Mouse (Mus musculus) embryonic facial prominence, embryonic 11.5 days (tissue): ENCODE results near the gene Tmem59. TPM values are rescaled to one million over a fixed set of nuclear protein-coding genes. Genes with fewer than 3 reads are reported as not detected.
A peak's percentile ranks its signal among the peaks of the same experiment; 100 is the strongest.

Source experiments
- ATAC-seq: fragments of 200-750 bp; cut with Nextera tagmentation; replicated peaks from 2 replicates; pipeline ENCODE4 v1.8.0; 2017; ENCODE audit warnings: low read depth; ENCODE audit not compliant: insufficient number of reproducible peaks, low FRiP score, low TSS enrichment
- DNase-seq: peaks from one replicate; pipeline ENCODE4 v3.0.0-alpha.2; 2015; ENCODE audit warnings: low spot score
- H3K27ac ChIP-seq: fragments of 300-500 bp; sonication (generic); replicated peaks from 2 replicates; pipeline ENCODE4 v1.5.1; 2014; ENCODE audit warnings: mild to moderate bottlenecking, low read depth, low read length, control low read depth
- H3K27me3 ChIP-seq: fragments of 300-500 bp; sonication (generic); 2 replicates; pipeline ENCODE4 v1.6.1; 2014; ENCODE audit warnings: mild to moderate bottlenecking, low read length, moderate library complexity, mixed read lengths; ENCODE audit not compliant: control insufficient read depth, insufficient read depth
- H3K36me3 ChIP-seq: fragments of 300-500 bp; sonication (generic); replicated peaks from 2 replicates; pipeline ENCODE4 v1.6.1; 2014; ENCODE audit warnings: low read depth, mild to moderate bottlenecking, low read length, moderate library complexity, mixed read lengths; ENCODE audit not compliant: control insufficient read depth, insufficient read depth
- H3K4me1 ChIP-seq: fragments of 300-500 bp; sonication (generic); 2 replicates; pipeline ENCODE4 v1.6.1; 2014; ENCODE audit warnings: low read length, mixed read lengths; ENCODE audit not compliant: control insufficient read depth, insufficient read depth
- H3K4me2 ChIP-seq: fragments of 300-500 bp; sonication (generic); 2 replicates; pipeline ENCODE4 v1.6.1; 2014; ENCODE audit warnings: low read depth, mild to moderate bottlenecking, control low read depth, low read length, moderate library complexity
- H3K4me3 ChIP-seq: fragments of 300-500 bp; sonication (generic); 2 replicates; pipeline ENCODE4 v1.5.1; 2014; ENCODE audit warnings: low read depth, low read length, control low read depth
- H3K9ac ChIP-seq: fragments of 300-500 bp; sonication (generic); replicated peaks from 2 replicates; pipeline ENCODE4 v1.6.1; 2014; ENCODE audit warnings: mild to moderate bottlenecking, control low read depth, low read length
- H3K9me3 ChIP-seq: fragments of 300-500 bp; sonication (generic); replicated peaks from 2 replicates; pipeline ENCODE4 v1.6.1; 2016; ENCODE audit warnings: mild to moderate bottlenecking, low read length, inconsistent platforms, mixed read lengths; ENCODE audit not compliant: control insufficient read depth
- WGBS: fragments of 180-500 bp; shearing (Covaris S2); extraction: QIAGEN DNeasy Blood & Tissue Kit; methylation state at CpG from one replicate; pipeline ENCODE4 v1.1.7; 2014; 5-methylcytosine and 5-hydroxymethylcytosine counted together
- polyA plus RNA-seq: library from polyadenylated mRNA; unstranded; fragments of >200 nt; fragmentation: Nextera tagmentation; extraction: Ambion mirVana; gene quantifications from 2 replicates; pipeline ENCODE4 v1.2.1, GENCODE M21; 2014

The Tmem59 gene
- polyA plus RNA-seq, 1 experiment from 2014 or later, result 370 TPM

GRCm38 (mm10) chr4:107207016-107207415 lies 28.8 kb downstream of the Tmem59 start:
- no peak overlapping the region for H3K4me2 ChIP-seq
- 93% methylated on average over 2 of the region's 2 CpGs for WGBS
- ATAC-seq (no peak), DNase-seq (no peak)
- H3K27ac ChIP-seq, result no peak overlapping the region
- no peaks in the 10 kb centered on the region for H3K4me1 ChIP-seq
- no peaks in the 10 kb centered on the region; the same call in 1 of the 2 replicates for H3K36me3 ChIP-seq
- no peak overlapping the region for H3K4me3 ChIP-seq
- no peaks in the 10 kb centered on the region for H3K27me3 ChIP-seq
- no peak overlapping the region for H3K9ac ChIP-seq
- no peaks in the 10 kb centered on the region for H3K9me3 ChIP-seq

GRCm38 (mm10) chr4:107208880-107209279 lies 30.7 kb downstream of the Tmem59 start, which contains the start of gene Ldlrad1:
Gene Ldlrad1 (plus strand): TSS chr4:107209180.
- Histone ChIP-seq H3K27ac (no peak within 1 kb of the TSS), H3K4me3 (no peak within 1 kb of the TSS), H3K27me3 (no peaks in the 10 kb centered on the region), H3K36me3 (no peaks in the 10 kb centered on the region), H3K9me3 (no peaks in the 10 kb centered on the region), H3K4me1 (no peaks in the 10 kb centered on the region), H3K4me2 (no peak within 1 kb of the TSS), H3K9ac (no peak within 1 kb of the TSS)
- DNase-seq, result no peak
- ATAC-seq, result no peak
- WGBS, result 84% methylated on average over 3 of the region's 3 CpGs

DNA sequence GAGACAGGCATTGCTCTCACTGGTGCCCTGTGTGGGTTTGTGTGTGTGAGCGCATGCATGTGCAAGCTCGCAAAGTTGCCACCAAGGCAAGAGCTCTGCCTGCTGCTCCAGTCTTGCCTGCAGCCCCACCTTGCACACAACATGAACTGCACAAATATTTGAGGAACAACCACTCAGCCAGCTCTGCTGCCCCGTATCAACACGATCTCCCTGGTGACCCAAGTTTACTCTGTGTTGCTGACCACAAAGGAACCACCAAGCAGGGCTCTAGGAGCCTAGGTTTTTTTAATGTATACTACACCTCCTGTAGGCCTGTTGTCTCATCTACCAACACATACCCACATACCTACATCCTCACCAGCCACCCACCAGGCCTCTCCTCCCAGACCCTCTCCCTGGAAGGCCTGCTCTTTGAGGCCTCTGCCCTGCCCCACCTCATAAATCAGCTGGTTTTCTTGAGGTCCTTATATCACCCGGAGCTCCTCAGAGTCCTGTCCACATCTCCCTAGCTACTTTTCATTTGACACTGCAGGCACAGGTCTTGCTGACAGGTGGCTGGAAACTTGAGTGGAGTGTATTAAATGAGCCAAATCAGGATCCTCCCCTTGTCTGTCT lies 32.4 kb downstream of the Tmem59 start:
- no peak overlapping the region for H3K4me3 ChIP-seq
- H3K27me3 ChIP-seq, result no peaks in the 10 kb centered on the region
- ATAC-seq (no peak), DNase-seq (no peak)
- H3K9ac ChIP-seq, result no peak overlapping the region
- H3K27ac ChIP-seq, result no peak overlapping the region
- H3K4me1 ChIP-seq, result no peaks in the 10 kb centered on the region
- WGBS, result 87% methylated on average over 5 of the region's 5 CpGs
- H3K9me3 ChIP-seq, result no peaks in the 10 kb centered on the region
- H3K36me3 ChIP-seq, result no peaks in the 10 kb centered on the region
- no peak overlapping the region for H3K4me2 ChIP-seq

DNA sequence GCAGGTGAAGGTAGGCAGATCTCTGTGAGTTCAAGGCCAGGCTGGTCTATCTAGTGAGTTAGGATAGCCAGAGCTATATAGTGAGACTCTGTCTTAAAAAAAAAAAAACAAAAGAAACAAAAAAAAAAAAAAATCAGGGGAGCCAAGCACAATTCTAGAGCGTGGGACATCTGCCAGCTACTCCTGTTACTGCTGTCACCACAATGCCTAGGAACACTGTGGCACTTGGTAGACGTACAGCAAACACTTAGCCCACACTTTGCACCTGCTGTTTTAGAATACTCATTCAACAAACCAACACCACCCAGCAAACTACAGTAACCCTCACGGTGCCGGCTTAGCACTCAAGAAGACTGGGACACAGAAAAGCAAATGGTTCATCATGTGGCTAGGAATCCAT lies 33.3 kb downstream of the Tmem59 start:
- no peak overlapping the region for H3K27ac ChIP-seq
- ATAC-seq, result no peak
- 84% methylated on average over 4 of the region's 4 CpGs for WGBS

DNA sequence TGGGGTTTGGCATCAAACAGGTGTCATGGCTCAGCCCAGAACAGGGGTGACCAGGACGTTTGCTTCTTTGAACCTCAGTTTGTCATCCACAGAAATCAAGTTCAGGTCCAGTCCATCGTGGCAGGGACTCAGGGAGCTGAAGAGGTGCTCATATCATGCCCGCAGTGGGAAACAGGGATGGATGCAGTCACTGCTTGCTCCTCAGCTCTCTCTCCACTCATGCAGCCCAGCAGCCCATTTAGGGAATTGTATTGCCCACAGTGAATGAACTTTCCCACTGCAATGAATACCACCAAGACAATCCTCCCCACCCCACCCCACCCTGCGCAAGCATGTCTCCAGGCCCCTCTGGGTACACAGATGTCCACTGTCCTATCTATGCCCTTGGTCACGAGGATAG lies 33.7 kb downstream of the Tmem59 start:
- DNase-seq, result no peak
- Histone ChIP-seq H3K27ac (no peak overlapping the region), H3K9ac (no peak overlapping the region)

More for the DNA sequence above, 33.3 kb downstream of the Tmem59 start:
- H3K4me1 ChIP-seq, result no peaks in the 10 kb centered on the region
- H3K9ac ChIP-seq, result no peak overlapping the region
- no peaks in the 10 kb centered on the region for H3K36me3 ChIP-seq
- H3K4me3 ChIP-seq, result no peak overlapping the region
- no peak overlapping the region for H3K4me2 ChIP-seq
- H3K9me3 ChIP-seq, result no peaks in the 10 kb centered on the region
- no peaks in the 10 kb centered on the region for H3K27me3 ChIP-seq
- DNase-seq, result no peak

GRCm38 (mm10) chr4:107213279-107214011 lies 35.2 kb downstream of the Tmem59 start:
- Histone ChIP-seq H3K4me3 (no peak overlapping the region), H3K9me3 (no peaks in the 10 kb centered on the region), H3K27me3 (no peaks in the 10 kb centered on the region), H3K9ac (no peak overlapping the region), H3K4me2 (no peak overlapping the region), H3K36me3 (no peaks in the 10 kb centered on the region), H3K27ac (no peak overlapping the region), H3K4me1 (no peaks in the 10 kb centered on the region)
- WGBS, result 77% methylated on average over 12 of the region's 12 CpGs
- ATAC-seq (no peak), DNase-seq (no peak)

More for the DNA sequence above, 33.7 kb downstream of the Tmem59 start:
- H3K4me2 ChIP-seq, result no peak overlapping the region
- no peaks in the 10 kb centered on the region for H3K27me3 ChIP-seq
- H3K4me3 ChIP-seq, result no peak overlapping the region
- H3K9me3 ChIP-seq, result no peaks in the 10 kb centered on the region
- no peaks in the 10 kb centered on the region for H3K4me1 ChIP-seq
- H3K36me3 ChIP-seq, result no peaks in the 10 kb centered on the region
- WGBS, result 76% methylated on average over 5 of the region's 5 CpGs
- no peak for ATAC-seq

DNA sequence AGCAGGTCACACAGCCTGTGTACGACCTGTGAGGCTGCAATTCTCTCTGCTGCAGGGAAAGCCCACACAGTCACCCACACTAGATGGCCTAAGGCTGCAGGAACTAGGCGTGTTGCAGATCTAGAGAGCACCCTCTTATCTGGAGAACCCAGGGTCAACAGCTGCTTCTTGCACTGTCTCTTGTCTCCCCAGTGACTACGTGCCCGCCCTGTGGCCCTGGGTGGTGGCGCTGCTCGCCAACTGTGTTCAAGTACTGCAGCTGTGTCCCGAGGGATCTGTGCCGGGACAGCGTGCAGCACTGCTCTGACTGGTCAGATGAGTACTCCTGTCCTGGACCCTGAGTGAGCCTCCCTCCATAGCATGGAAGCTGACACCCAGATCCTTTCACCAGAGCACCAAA lies 39.4 kb downstream of the Tmem59 start:
- H3K27me3 ChIP-seq, result no peaks in the 10 kb centered on the region
- no peak overlapping the region for H3K27ac ChIP-seq
- WGBS, result 84% methylated on average over 9 of the region's 9 CpGs
- H3K36me3 ChIP-seq, result no peaks in the 10 kb centered on the region
- no peak overlapping the region for H3K4me2 ChIP-seq
- H3K4me1 ChIP-seq, result no peaks in the 10 kb centered on the region
- no peaks in the 10 kb centered on the region for H3K9me3 ChIP-seq
- no peak overlapping the region for H3K4me3 ChIP-seq
- DNase-seq, result no peak
- no peak overlapping the region for H3K9ac ChIP-seq
- 0 out of 2 replicates have a peak, but pooled peaks have one; percentile 29 for ATAC-seq

DNA sequence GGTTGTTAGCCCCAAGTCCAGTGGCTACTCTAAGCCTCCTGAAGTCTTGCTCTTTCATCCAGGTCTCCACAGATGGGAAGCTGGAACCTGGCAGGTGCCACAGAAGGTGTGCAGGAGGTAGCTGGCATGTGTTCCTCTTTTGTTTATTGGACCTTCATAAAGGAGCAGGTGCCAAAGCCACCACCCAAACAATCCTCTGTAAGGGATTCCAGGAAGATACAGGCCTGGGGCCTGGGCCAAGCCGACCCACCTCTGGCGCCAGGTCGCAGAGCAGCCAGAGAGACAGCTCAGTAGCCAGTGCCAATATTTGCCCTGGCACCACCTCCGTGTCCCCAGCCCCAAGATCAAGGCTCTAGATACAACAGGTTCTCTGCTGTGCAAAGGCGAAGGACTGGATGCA lies 43.3 kb downstream of the Tmem59 start:
- Histone ChIP-seq H3K4me3 (no peak overlapping the region), H3K4me2 (no peak overlapping the region), H3K27me3 (no peaks in the 10 kb centered on the region), H3K9me3 (no peaks in the 10 kb centered on the region), H3K27ac (no peak overlapping the region), H3K4me1 (no peaks in the 10 kb centered on the region), H3K36me3 (no peaks in the 10 kb centered on the region), H3K9ac (no peak overlapping the region)
- DNase-seq (no peak), ATAC-seq (no peak)
- WGBS, result 86% methylated on average over 5 of the region's 5 CpGs
